Mouse (Mus musculus): ENCODE results near the gene Ankrd28. TPM values are rescaled to one million over a fixed set of nuclear protein-coding genes. Genes with fewer than 3 reads are reported as not detected.

Gene Ankrd28
- total RNA-seq, 2 experiments from 2014 or later = 49.3 to 56.8 TPM

- intact Hi-C loops (cut with DNase I) = no loop called here
Observed at GRCm38 (mm10) chr14:31680656-31681055, 149.8 kb downstream of the Ankrd28 start.

GRCm38 (mm10) chr14:31671635-31672320 lies 158.7 kb downstream of the Ankrd28 start:
- no peak for DNase-seq (ENCODE audit: low spot score in 2 of 2)
- intact Hi-C loops (cut with DNase I) = no loop called here

More at GRCm38 (mm10) chr14:31680656-31681055, 149.8 kb downstream of the Ankrd28 start:
- DNase-seq (ENCODE audit: low spot score in 2 of 2) = no peak

DNA sequence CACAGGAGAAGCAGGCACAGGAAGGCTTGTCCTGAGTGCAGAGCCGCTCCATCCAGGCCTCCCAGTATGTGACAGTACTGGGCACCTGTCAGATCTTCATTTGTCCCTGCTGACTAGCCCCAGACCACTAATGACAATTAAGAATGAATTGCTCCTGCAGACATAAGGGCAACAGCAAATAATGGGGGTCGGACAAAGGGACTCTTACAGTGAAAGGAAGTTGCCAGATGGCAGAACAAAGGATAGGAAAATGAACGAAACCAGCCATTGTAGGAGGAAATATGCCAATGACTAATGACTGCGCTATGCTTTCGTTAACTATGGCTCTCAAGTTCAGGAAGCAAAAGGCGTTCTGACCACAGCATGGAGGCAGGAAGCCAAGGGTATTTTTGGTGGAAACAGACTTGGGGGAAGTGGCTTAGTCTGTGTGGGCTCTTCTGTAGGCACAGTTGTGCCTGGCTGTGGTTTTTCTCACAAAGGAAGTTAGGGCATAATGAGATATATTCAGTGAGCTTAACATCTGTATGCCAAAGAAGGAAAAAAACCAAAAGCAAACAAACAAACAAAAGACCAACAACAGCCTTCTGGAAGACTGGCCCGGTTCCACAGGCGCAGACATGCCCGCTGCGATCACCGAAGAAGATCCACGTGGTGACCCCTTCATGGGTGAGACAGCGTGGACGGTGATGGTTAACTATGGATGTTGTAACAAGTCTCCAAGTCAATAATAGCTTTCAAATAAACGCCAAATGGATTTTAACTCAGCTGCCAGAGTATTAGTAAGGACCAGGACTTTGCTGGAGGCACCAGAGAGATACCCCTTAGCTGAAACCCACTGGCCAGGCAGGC lies 160.6 kb downstream of the Ankrd28 start:
- intact Hi-C loops (cut with DNase I) = loop anchor here (2.0 kb wide), 1 partner anchor 97 kb away; no protein-coding TSS in a partner anchor
- peak in 1 of 2 experiments; percentile 77 for DNase-seq (ENCODE audit: low spot score in 2 of 2)

DNA sequence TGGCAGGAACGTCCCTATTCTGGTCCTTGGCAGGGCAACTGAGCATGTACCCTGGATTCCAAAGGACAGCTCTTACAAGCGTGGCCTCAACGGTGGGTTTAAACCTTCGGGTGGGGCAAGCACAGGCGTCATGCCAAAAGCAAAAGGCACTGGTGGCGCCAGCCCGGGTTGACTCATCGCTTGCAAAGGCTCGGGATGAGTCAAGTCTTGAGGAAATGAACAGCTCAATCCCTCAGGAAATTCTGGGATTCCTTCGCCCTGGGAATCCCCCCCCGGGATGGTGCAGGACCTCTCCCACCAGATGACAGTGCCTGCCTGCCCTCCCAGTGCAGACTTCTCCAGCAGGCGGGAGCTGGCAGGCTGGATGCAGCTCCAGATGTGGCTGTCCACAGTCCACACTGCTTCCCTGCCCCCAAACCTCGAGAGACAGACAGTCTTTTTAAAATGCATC lies 161.3 kb downstream of the Ankrd28 start:
- DNase-seq (ENCODE audit: low spot score in 2 of 2) = peak; percentile 62 to 88
- intact Hi-C loops (cut with DNase I) = loop anchor here (2.0 kb wide), 1 partner anchor 96 kb away; no protein-coding TSS in a partner anchor

- DNase-seq (ENCODE audit: low spot score in 2 of 2) = peak in 1 of 2 experiments; percentile 85
- intact Hi-C loops (cut with DNase I) = loop anchor here (2.0 kb wide), 1 partner anchor 96 kb away; no protein-coding TSS in a partner anchor
Observed at GRCm38 (mm10) chr14:31668326-31668725, 162.1 kb downstream of the Ankrd28 start.

DNA sequence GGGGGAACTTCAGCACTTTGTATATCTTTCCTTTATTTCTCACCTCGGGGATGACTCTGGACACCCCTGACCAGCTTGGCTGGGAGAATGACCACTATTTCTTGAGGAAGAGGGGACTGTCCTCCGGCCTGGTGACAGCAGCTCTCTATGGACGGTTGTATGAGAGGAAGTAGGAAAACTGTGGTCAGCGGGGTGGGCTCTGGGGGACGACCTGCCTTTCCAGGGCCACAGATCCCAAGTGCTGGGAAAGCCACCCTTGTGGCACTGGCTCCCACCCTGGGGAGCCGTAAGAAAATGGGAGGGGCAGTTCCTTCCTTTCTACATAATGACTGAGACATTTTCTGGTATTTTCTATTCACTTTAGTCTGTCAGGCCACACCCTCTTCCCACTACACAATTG lies 162.7 kb downstream of the Ankrd28 start:
- intact Hi-C loops (cut with DNase I) = loop anchor here (2.0 kb wide), 1 partner anchor 95 kb away; no protein-coding TSS in a partner anchor
- no peak for DNase-seq (ENCODE audit: low spot score in 2 of 2)

DNA sequence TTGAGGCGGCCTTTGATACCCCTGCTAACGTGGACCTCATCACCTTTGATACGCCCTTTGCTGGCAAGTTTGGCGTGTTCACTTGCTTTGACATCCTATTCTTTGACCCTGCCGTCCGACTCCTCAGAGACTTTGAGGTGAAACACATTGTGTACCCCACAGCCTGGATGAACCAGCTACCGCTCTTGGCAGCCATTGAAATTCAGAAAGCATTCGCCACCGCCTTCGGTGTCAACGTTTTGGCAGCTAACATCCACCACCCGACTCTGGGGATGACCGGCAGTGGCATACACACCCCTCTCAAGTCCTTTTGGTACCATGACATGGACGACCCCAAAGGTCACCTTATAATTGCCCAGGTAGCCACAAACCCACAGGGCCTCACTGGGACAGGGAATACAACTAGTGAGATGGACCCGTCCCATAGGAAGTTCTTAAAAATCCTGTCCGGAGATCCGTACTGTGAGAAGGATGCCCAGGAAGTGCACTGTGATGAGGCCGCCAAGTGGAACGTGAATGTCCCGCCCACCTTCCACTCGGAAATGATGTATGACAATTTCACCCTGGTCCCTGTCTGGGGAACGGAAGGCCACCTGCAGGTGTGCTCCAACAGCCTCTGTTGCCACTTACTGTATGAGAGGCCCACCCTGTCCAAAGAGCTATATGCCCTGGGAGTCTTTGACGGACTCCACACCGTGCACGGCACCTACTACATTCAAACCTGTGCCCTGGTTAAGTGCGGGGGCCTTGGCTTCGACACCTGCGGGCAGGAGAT lies 163.3 kb downstream of the Ankrd28 start:
- DNase-seq (ENCODE audit: low spot score in 2 of 2) = no peak
- intact Hi-C loops (cut with DNase I) = no loop called here

GRCm38 (mm10) chr14:31665566-31665940 lies 164.9 kb downstream of the Ankrd28 start:
- intact Hi-C loops (cut with DNase I) = no loop called here
- peak in 1 of 2 experiments; percentile 33 for DNase-seq (ENCODE audit: low spot score in 2 of 2)

DNA sequence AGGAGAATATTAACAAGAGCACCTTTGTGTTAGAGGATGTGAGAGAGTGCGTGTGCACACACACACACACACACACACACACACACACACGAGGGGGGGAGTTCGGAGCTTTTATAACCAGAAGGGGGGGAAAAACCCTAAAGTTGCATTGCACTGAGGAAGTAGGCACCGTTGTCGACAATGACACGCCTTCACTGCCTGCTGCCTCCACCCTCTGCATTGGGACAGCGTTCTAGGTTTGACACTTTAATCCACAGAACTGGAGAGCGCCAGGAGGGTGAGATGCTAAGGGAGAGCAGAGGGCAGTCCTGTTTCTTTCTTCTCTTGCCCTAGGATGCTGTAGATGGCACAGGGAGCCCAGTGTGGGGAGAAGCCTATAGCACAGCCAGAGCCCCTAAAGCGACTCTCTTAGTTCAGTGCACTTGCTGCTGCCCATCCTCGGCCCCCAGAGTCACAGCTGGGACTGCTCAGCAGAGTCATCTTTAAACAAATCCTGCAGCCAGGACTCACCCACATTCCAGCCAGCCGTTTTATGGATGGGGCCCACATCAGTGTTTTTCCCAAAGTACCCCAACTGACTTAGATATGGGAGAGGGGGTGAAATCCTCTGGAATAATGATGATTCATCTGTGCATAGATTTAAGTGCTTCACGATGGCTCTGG lies 165.4 kb downstream of the Ankrd28 start:
- intact Hi-C loops (cut with DNase I) = loop anchor here (5.0 kb wide), 1 partner anchor 267 kb away; no protein-coding TSS in a partner anchor
- DNase-seq (ENCODE audit: low spot score in 2 of 2) = no peak

DNA sequence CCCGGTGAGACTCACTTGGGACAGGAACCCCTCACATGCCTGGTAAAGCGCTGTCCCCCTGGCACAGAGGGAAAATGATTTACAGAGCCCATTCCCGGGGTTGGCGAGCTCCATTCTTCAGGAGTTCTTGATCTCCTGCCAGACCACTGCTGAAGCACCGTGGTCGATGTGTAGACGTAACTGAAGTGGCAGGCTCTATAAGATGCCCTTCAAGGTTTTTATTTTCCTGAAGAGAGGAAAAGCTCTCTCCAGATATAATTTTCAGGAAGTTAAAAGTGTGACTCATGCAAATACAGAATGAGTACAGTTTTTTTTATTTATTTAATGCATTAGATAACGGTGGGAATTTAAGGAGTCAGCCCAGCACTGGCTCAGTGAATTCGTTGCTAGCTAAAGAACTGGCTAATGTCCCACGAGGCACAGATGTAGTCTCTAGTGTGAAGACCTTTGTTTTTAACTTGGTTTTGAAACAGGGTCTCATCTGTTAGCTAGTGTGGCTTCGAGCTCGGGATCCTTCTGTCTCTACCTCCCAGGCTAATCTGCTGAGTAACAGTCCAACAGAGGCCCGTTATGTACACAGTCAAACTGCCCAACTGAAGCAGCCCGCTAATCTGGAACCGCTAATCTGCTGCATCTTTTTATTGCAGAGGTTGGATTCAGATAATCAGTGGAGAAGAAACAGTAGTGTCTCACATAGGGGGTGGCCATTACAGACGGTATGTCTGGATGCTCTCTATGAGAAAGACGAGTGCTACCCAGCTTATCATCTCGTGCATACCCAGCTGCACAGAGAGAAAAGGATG lies 166.2 kb downstream of the Ankrd28 start:
- intact Hi-C loops (cut with DNase I) = loop anchor here (5.0 kb wide), 1 partner anchor 268 kb away; no protein-coding TSS in a partner anchor
- no peak for DNase-seq (ENCODE audit: low spot score in 2 of 2)

DNA sequence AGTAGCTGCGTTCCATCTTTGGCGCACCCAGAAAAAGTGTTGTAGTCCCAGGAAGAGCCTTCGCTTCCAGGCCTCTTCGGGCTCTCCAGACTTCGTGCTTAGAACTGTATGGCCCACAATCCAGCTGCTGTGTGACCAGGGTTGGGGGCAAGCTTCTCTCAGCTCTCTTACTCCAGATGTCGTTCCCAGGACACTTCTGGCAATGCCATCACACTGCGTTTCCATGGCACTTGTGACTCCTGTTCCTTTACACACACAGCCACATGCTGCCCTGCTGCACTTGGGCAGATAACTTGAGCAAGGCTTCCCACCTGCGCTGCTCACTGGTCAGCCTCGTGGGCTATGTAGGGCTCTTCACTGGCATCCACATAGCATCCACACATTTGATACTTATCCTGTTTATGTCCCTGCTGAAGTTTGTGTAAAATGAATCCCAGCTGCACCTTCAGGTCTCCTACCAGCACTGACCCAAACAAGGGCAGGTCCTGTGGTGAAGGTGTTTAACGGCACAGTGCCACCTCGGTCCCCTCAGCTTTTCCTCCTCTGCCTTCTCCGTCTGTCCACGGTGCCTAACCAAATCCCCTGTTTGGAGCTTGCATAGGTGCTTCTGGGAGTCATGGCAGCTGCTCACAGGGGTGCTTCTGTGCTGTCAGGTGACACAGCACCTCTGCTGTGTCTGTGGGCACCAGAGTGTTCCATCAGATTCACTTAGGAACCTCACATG lies 166.9 kb downstream of the Ankrd28 start:
- intact Hi-C loops (cut with DNase I) = loop anchor here (5.0 kb wide), 1 partner anchor 269 kb away; no protein-coding TSS in a partner anchor
- DNase-seq (ENCODE audit: low spot score in 2 of 2) = no peak

- DNase-seq (ENCODE audit: low spot score in 2 of 2) = no peak
- intact Hi-C loops (cut with DNase I) = loop anchor here (5.0 kb wide), 1 partner anchor 270 kb away; no protein-coding TSS in a partner anchor
Observed at GRCm38 (mm10) chr14:31662555-31663211, 167.8 kb downstream of the Ankrd28 start.

DNA sequence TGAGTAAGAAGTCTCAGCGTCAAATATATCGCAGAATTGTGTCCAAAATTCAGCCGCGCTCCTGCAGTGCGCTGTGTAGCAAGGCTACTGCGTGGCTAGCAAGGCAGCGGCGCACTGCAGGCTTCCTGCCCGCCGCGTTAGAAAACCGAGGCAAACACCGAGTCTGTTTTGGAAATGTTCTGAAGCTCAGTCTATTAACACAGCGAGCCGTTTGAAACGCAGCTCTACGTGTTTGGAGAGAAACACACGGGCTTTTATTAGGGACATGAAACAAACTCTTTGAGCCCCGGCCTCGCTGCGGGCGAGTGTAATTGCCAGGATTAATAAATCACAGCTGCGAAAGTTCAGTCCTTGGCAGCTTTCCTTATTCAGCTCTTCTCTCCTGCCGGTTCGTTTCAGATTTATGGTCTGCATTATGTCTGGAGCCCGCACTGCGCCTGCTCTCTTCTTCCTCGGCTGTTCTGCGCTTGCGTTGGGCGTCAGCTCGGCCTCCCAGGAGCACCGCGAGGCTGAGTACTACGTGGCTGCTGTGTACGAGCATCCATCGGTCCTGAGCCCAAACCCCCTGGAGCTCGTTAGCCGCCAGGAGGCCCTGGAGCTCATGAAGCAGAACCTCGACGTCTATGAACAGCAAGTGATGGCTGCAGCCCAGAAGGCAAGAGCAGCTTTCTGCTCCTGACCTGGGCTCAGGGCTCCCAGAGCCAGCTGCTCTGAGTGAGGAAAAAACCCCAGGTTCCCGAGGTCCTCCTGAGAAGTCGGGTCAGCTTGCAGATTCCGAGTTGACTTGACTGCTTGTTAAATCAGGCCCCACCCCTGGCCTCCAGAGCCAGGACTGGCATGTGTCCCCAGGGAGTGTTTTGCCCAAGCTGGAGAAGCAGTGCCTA lies 168.5 kb downstream of the Ankrd28 start:
- intact Hi-C loops (cut with DNase I) = loop anchor here (1.0 to 5.0 kb wide), 2 partner anchors 119 to 270 kb away; no protein-coding TSS in a partner anchor
- peak; percentile 89 to 95 for DNase-seq (ENCODE audit: low spot score in 2 of 2)

GRCm38 (mm10) chr14:31660312-31661093 lies 169.9 kb downstream of the Ankrd28 start:
- peak in 1 of 2 experiments; percentile 52 for DNase-seq (ENCODE audit: low spot score in 2 of 2)
- intact Hi-C loops (cut with DNase I) = loop anchor here (1.0 to 5.0 kb wide), 2 partner anchors 121 to 272 kb away; no protein-coding TSS in a partner anchor

Data from left cerebral cortex, postnatal 25 days (tissue).